Mouse (Mus musculus) ES-Bruce4 (cell line): ENCODE results near the gene Fnbp4.

ENCODE experiments used
- CTCF ChIP-seq: IDR thresholded peaks from one replicate; pipeline ENCODE4 v1.8.1; 2011; ENCODE audit warnings: low read depth, low read length
- EP300 ChIP-seq: IDR thresholded peaks from 2 replicates; pipeline ENCODE4 v1.6.1; 2011; ENCODE audit warnings: low read depth, low read length; ENCODE audit not compliant: insufficient read depth

DNA sequence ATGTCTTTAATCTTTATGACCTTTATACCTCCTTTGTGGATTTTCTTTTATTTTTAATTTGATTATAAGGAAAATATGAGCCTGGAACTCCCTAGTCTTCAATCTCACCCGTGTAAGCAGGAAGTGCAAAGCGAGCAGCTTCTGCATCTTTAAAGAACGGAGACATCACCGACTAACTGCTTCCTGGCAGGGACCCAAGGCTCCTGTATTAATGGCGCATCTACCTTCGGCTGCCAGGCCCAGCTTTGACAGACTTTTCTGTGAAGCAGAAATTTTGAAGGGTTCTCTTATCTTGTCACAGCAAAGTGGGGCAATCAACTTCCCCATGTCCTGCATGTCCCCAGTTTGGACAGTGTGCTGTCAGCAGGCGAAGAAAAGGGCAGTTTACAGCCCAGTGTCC lies 83.6 kb downstream of the Fnbp4 start:
- TF ChIP-seq CTCF (no peak), EP300 (no peak)
